Mouse (Mus musculus) liver, adult 2 months (tissue): ENCODE measurements around the gene Mrps14.

ENCODE experiments used
- CTCF ChIP-seq: fragments of 200-500 bp; IDR thresholded peaks from 2 replicates; pipeline ENCODE4 v1.5.1; 2011; ENCODE audit warnings: low read depth, low read length, control low read depth
- POLR2A ChIP-seq: fragments of 200-500 bp; IDR thresholded peaks from 2 replicates; pipeline ENCODE4 v1.6.1; 2011; ENCODE audit warnings: low read length, control low read depth; ENCODE audit not compliant: insufficient read depth; ENCODE audit errors: extremely low read depth

DNA sequence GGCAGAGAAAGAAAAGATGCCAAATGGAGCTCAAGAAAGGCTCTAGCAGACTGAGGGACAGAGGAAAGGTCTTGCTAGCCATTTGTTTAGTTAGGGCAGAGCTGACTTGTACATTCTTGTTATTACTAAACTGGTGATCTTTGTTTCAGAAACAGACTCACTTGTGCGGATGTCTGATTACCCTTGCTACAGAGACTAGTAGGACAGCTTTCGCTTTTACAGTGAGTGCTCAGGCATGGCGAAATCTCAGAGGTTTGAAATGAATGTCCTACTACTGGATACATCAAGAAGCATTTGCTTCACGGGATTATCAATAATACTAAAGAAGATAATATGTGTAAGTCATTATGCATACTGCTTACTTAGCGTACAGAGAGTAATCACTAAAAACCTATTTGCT lies 49.7 kb downstream of the Mrps14 start:
- TF ChIP-seq POLR2A (no peak), CTCF (no peak)
